Mouse (Mus musculus): Measurements from ENCODE around the gene Plcb1. TPM values are rescaled to one million over a fixed set of nuclear protein-coding genes. Genes with fewer than 3 reads are reported as not detected.

Gene Plcb1
- polyA plus RNA-seq, 1 experiment from 2014 or later = 4.4 TPM

DNA sequence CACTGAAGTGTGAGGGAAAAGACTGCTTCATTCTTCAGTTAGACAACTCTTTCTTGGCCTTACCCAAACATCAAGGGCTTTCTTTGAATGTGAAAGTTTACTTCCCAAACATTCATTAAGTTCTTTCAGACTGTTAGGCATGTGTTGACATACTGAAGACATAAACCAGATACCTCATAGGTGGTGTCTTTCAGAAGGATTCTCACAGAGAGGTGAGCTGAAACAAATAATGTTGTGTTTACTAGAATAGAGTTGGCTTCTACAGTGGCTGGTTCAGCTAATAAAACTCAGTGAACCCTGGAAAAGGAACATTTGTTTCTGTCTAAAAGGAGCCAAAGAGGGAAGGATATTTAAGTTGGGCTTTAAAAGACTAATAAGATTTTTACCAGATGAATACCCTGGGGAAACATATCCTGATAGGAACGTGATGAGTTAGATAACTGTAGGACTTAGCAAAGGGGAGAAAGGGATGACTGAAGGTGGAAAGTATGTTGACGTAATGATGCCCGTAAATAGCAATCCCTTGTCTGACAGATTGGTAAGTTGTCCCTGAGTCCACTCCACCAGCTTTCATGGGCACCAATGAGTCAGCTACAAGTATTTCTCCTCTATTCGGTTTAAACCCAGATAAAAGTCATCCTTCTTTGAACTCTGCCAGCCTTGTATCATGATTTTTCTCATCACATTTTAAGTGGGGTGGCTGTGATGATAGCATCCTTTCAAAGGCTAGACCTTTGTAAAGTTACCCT is 265.8 kb downstream of the Plcb1 start:
- H3K4me1 ChIP-seq = no peaks in the 10 kb centered on the region
- no peak overlapping the region for H3K27ac ChIP-seq
- ATAC-seq = no peak
- H3K27me3 ChIP-seq (replicated peaks) = no peaks in the 10 kb centered on the region
- WGBS (ENCODE audit: insufficient replicate concordance) = 59% methylated on average over 4 of the region's 4 CpGs
- H3K4me2 ChIP-seq = no peak overlapping the region
- H3K9me3 ChIP-seq (replicated peaks) = no peaks in the 10 kb centered on the region
- no peaks in the 10 kb centered on the region for H3K36me3 ChIP-seq
- H3K4me3 ChIP-seq = no peak overlapping the region
- no peak overlapping the region for H3K9ac ChIP-seq

DNA sequence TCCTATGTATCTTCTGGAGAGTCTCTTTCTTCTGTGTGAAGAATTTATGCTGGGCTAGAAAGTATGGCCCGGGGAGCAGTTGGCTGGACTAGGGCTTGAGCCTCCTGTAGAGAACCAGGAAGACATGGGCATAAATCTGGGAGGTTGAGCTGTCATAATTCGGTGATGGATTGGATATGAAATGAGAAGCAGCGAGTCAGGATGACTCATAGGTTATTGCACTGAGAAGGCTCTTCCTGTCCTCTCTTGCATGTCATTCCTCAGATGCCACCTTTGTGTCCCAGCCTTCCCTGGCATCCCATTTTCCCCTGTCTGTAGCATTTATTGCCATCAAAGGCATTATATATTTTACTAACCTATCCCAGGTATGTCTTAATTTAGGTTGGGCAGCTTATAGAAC is 267.5 kb downstream of the Plcb1 start:
- Histone ChIP-seq H3K4me1 (no peaks in the 10 kb centered on the region), H3K27ac (no peak overlapping the region), H3K4me2 (no peak overlapping the region), H3K4me3 (no peak overlapping the region), H3K27me3 (replicated peaks) (no peaks in the 10 kb centered on the region), H3K36me3 (no peaks in the 10 kb centered on the region), H3K9ac (no peak overlapping the region), H3K9me3 (replicated peaks) (no peaks in the 10 kb centered on the region)
- ATAC-seq = no peak
- WGBS (ENCODE audit: insufficient replicate concordance) = 72% methylated on average over 3 of the region's 3 CpGs

DNA sequence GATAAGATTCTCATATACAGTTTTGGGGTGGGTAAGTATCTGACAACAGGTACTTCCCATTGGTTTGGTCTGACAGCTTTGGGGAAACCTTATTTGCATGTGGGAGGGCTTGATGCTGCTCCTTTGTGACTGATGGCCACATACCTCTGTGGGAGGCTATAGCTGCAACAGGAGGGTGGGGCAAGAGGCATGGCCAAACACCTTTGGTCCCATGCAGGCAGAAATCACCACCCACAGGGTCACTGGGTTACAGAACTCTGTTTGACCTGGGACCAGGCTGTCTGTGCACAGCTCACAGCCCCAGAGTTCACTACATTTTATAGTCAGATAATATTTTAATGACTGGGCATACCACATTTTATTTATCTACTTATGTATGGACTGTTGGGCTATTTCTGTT is 281.6 kb downstream of the Plcb1 start:
- no peak for ATAC-seq
- Histone ChIP-seq H3K9ac (no peak overlapping the region), H3K27me3 (replicated peaks) (no peaks in the 10 kb centered on the region), H3K36me3 (no peaks in the 10 kb centered on the region), H3K4me2 (no peak overlapping the region), H3K27ac (no peak overlapping the region), H3K4me3 (no peak overlapping the region), H3K9me3 (replicated peaks) (no peaks in the 10 kb centered on the region), H3K4me1 (no peaks in the 10 kb centered on the region)

GRCm38 (mm10) chr2:135071349-135071748 is 285.5 kb downstream of the Plcb1 start:
- H3K4me1 ChIP-seq = no peaks in the 10 kb centered on the region
- ATAC-seq = no peak
- no peak overlapping the region for H3K27ac ChIP-seq
- H3K27me3 ChIP-seq (replicated peaks) = no peaks in the 10 kb centered on the region
- H3K9me3 ChIP-seq (replicated peaks) = no peaks in the 10 kb centered on the region
- no peak overlapping the region for H3K9ac ChIP-seq
- no peaks in the 10 kb centered on the region for H3K36me3 ChIP-seq
- H3K4me2 ChIP-seq = no peak overlapping the region
- 69% methylated on average over 4 of the region's 4 CpGs for WGBS (ENCODE audit: insufficient replicate concordance)
- H3K4me3 ChIP-seq = no peak overlapping the region

- H3K4me3 ChIP-seq = no peak overlapping the region
- no peak for ATAC-seq
- WGBS (ENCODE audit: insufficient replicate concordance) = 55% methylated on average over 5 of the region's 5 CpGs
- no peaks in the 10 kb centered on the region for H3K36me3 ChIP-seq
- no peaks in the 10 kb centered on the region for H3K9me3 ChIP-seq (replicated peaks)
- H3K4me1 ChIP-seq = no peaks in the 10 kb centered on the region
- no peak overlapping the region for H3K4me2 ChIP-seq
- H3K27me3 ChIP-seq (replicated peaks) = no peaks in the 10 kb centered on the region
- no peak overlapping the region for H3K27ac ChIP-seq
- no peak overlapping the region for H3K9ac ChIP-seq
Observed at GRCm38 (mm10) chr2:135072503-135072902, 286.6 kb downstream of the Plcb1 start.

- H3K36me3 ChIP-seq = no peaks in the 10 kb centered on the region
- H3K4me1 ChIP-seq = no peaks in the 10 kb centered on the region
- no peak overlapping the region for H3K4me2 ChIP-seq
- no peaks in the 10 kb centered on the region for H3K9me3 ChIP-seq (replicated peaks)
- 60% methylated on average over 5 of the region's 5 CpGs for WGBS (ENCODE audit: insufficient replicate concordance)
- H3K27me3 ChIP-seq (replicated peaks) = no peaks in the 10 kb centered on the region
- no peak for ATAC-seq
- no peak overlapping the region for H3K4me3 ChIP-seq
- H3K9ac ChIP-seq = no peak overlapping the region
- no peak overlapping the region for H3K27ac ChIP-seq
Observed at GRCm38 (mm10) chr2:135073014-135073413, 287.1 kb downstream of the Plcb1 start.

GRCm38 (mm10) chr2:135075375-135075774 is 289.5 kb downstream of the Plcb1 start:
- Histone ChIP-seq H3K9ac (no peak overlapping the region), H3K4me2 (no peak overlapping the region), H3K36me3 (no peaks in the 10 kb centered on the region), H3K27ac (no peak overlapping the region), H3K4me1 (no peaks in the 10 kb centered on the region), H3K27me3 (replicated peaks) (no peaks in the 10 kb centered on the region), H3K4me3 (no peak overlapping the region), H3K9me3 (replicated peaks) (no peaks in the 10 kb centered on the region)
- whole genome bisulfite sequencing (ENCODE audit: insufficient replicate concordance) = 64% methylated on average over 1 of the region's 1 CpGs
- ATAC-seq = no peak

- no peak for ATAC-seq
- no peak overlapping the region for H3K27ac ChIP-seq
- H3K4me2 ChIP-seq = no peak overlapping the region
- 60% methylated on average over 5 of the region's 5 CpGs for WGBS (ENCODE audit: insufficient replicate concordance)
- no peak overlapping the region for H3K4me3 ChIP-seq
- H3K36me3 ChIP-seq = no peaks in the 10 kb centered on the region
- H3K9ac ChIP-seq = no peak overlapping the region
- no peaks in the 10 kb centered on the region for H3K27me3 ChIP-seq (replicated peaks)
- H3K9me3 ChIP-seq (replicated peaks) = no peaks in the 10 kb centered on the region
- H3K4me1 ChIP-seq = no peaks in the 10 kb centered on the region
Observed at GRCm38 (mm10) chr2:135092588-135093162, 306.8 kb downstream of the Plcb1 start.

DNA sequence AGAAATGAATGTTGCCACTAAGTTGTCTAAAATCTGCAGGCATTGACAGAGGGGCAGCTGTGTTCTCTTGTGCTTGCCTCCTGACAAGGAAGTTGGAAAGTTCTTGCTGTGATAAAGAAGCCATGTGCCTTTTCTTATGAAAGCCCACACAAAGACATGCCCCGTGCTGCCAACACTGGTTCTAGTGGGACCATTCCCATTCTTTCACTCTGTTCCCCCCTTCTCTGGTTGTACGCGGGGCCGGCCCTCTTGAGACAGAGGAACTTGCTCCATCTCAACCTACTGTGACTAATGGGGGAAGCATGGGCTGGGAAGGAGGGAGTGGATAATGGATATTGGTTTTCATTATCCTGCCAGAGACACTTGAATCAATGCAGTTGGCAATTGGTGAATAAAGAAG is 315.4 kb downstream of the Plcb1 start:
- no peak overlapping the region for H3K27ac ChIP-seq
- no peaks in the 10 kb centered on the region for H3K4me1 ChIP-seq
- no peak for ATAC-seq
- no peaks in the 10 kb centered on the region for H3K27me3 ChIP-seq (replicated peaks)
- no peaks in the 10 kb centered on the region for H3K9me3 ChIP-seq (replicated peaks)
- 71% methylated on average over 4 of the region's 4 CpGs for WGBS (ENCODE audit: insufficient replicate concordance)
- H3K36me3 ChIP-seq = no peaks in the 10 kb centered on the region
- no peak overlapping the region for H3K9ac ChIP-seq
- H3K4me2 ChIP-seq = no peak overlapping the region
- no peak overlapping the region for H3K4me3 ChIP-seq

GRCm38 (mm10) chr2:135101943-135102342 is 316.1 kb downstream of the Plcb1 start:
- no peak for ATAC-seq
- Histone ChIP-seq H3K9ac (no peak overlapping the region), H3K36me3 (no peaks in the 10 kb centered on the region), H3K27me3 (replicated peaks) (no peaks in the 10 kb centered on the region), H3K9me3 (replicated peaks) (no peaks in the 10 kb centered on the region), H3K4me1 (no peaks in the 10 kb centered on the region), H3K4me3 (no peak overlapping the region), H3K27ac (no peak overlapping the region), H3K4me2 (no peak overlapping the region)
- WGBS (ENCODE audit: insufficient replicate concordance) = 55% methylated on average over 1 of the region's 1 CpGs

GRCm38 (mm10) chr2:135106649-135107048 is 320.8 kb downstream of the Plcb1 start:
- no peak overlapping the region for H3K4me3 ChIP-seq
- no peak for ATAC-seq
- H3K9me3 ChIP-seq (replicated peaks) = no peaks in the 10 kb centered on the region
- 91% methylated on average over 4 of the region's 4 CpGs for WGBS (ENCODE audit: insufficient replicate concordance)
- no peak overlapping the region for H3K9ac ChIP-seq
- H3K4me2 ChIP-seq = no peak overlapping the region
- no peak overlapping the region for H3K27ac ChIP-seq
- no peaks in the 10 kb centered on the region for H3K4me1 ChIP-seq
- no peaks in the 10 kb centered on the region for H3K27me3 ChIP-seq (replicated peaks)
- no peaks in the 10 kb centered on the region for H3K36me3 ChIP-seq

DNA sequence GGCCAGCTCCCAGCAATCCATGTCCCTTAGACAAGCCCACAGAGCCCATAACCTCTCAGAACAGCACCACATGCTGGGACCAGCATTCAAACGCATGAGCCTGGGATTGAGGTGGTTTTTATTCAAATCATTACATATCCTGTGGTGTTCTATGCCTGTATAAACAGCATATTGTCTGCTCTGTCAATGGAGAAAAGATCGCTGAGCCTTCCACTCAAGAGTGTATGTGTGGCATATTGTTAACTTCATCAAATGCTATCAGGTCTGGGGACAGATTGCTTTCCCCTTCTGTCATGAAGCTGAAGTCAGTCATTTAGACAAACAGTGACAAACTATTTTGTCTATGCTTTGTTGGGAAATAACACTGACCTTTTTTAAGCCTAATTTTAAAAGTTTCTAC is 322.7 kb downstream of the Plcb1 start:
- no peak for ATAC-seq
- Histone ChIP-seq H3K4me2 (no peak overlapping the region), H3K27ac (no peak overlapping the region), H3K27me3 (replicated peaks) (no peaks in the 10 kb centered on the region), H3K36me3 (no peaks in the 10 kb centered on the region), H3K4me3 (no peak overlapping the region), H3K9ac (no peak overlapping the region), H3K9me3 (replicated peaks) (no peaks in the 10 kb centered on the region), H3K4me1 (no peaks in the 10 kb centered on the region)
- WGBS (ENCODE audit: insufficient replicate concordance) = 62% methylated on average over 2 of the region's 2 CpGs
